Mouse (Mus musculus): ENCODE measurements around the gene Prtg.

DNA sequence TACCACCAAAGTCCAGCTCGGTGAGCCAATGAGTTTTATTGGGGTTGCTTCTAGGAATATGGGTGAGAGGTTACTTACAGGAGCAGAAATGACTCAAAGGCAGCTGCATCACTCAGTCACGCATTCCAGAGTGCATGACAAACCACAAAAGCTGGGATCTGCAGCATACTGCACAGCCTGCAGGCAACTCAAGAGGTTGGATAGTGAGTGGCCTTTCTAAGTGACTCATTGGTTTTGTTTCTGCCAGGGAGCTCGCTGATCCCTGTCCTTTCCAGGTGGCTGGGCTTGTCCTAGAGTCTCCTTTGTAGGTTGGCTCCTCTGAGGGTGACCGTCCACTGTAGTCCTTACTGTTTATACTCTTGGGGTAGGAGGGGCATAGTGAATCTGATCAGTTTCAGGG, 39.5 kb downstream of the Prtg start:
- TF ChIP-seq TAL1 (IDR thresholded peaks at IDR 0.05; ENCODE audit: low read length), result no peak
- no peak for TF ChIP-seq GATA1 (IDR thresholded peaks at IDR 0.05; ENCODE audit: low read length)
